Mouse (Mus musculus): ENCODE results near the gene Sox4. TPM values are rescaled to one million over a fixed set of nuclear protein-coding genes. Genes with fewer than 3 reads are reported as not detected.

The Sox4 gene
- polyA plus RNA-seq, 1 experiment from 2014 or later: 182 TPM

DNA sequence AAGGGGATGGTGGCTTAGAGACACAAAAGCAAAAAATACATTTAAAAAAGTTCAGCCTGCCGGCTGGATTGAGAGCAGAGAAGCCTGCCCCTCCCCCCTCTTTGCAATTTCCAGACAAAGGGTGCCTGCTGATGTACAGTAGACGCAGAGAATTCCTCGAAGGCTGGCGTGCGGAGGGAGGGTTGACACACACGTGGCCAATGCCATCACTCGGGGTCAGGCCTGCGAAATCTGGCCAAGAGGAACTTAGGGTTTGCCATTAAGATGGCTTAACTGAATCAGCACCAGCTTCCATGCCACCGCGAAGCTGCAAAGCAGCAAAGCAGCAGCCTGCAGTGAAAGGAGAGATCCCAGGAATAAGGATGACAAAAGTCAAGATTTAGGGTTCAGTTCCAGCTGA lies 5.0 kb downstream of the Sox4 start:
- peak overlapping the region; percentile 99 for H3K4me3 ChIP-seq (replicated peaks; ENCODE audit: low read length)
- H3K27ac ChIP-seq: peak overlapping the region; percentile 99
- peaks cover 14% of the 10 kb centered on the region for H3K36me3 ChIP-seq (replicated peaks; ENCODE audit: control insufficient read depth, insufficient read depth)
- peaks cover 24% of the 10 kb centered on the region for H3K4me1 ChIP-seq (replicated peaks; ENCODE audit: control insufficient read depth, insufficient read depth, low read length)
- no peaks in the 10 kb centered on the region for H3K9me3 ChIP-seq (ENCODE audit: control insufficient read depth, low read length)
- H3K27me3 ChIP-seq (ENCODE audit: control insufficient read depth, insufficient read depth, low read length): no peaks in the 10 kb centered on the region
- 1% methylated on average over 10 of the region's 10 CpGs for WGBS
- no peak for ATAC-seq (ENCODE audit: low FRiP score)
- peak overlapping the region; percentile 82 for H3K9ac ChIP-seq
- DNase-seq (ENCODE audit: low spot score): peak; percentile 70
- H3K4me2 ChIP-seq (replicated peaks): peak overlapping the region; percentile 90

DNA sequence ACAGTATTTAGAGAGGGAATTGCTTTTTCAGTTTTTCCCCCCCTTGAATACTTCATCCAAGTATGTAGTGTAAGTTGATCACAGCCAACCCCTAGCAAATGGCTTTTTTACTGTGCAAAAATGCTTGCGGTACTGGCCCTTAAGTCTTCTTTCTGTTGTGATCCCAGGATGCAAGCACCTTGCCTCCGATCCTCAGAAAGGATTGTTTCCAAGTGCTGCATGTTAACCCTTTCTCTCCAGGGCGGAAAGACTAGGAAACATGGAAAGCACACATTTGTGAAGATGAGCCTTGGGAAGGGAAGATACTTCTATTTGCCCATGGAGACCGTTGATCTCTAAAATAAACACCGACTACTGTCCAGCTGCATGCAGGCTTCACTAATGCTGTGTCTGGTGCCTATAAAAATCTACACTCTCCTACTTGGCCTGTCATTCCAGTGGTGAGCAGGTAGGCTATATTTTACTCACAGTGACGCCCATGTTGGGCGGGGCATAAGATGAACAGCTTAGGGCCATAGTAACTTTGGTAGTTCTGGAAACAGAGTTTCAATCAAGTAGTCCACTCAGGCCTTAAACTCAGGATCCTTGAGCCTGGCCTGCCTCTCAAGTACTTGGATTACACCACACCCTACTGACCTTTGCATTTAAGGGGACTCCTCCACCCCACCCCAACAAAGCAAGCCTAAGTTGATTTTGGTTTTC lies 5.6 kb downstream of the Sox4 start:
- peaks cover 14% of the 10 kb centered on the region for H3K36me3 ChIP-seq (replicated peaks; ENCODE audit: control insufficient read depth, insufficient read depth)
- H3K27ac ChIP-seq: peak overlapping the region; percentile 99
- no peaks in the 10 kb centered on the region for H3K27me3 ChIP-seq (ENCODE audit: control insufficient read depth, insufficient read depth, low read length)
- WGBS: 25% methylated on average over 7 of the region's 7 CpGs
- peak overlapping the region; percentile 90 for H3K4me2 ChIP-seq (replicated peaks)
- H3K4me3 ChIP-seq (replicated peaks; ENCODE audit: low read length): peak overlapping the region; percentile 99
- peak overlapping the region; percentile 82 for H3K9ac ChIP-seq
- ATAC-seq (ENCODE audit: low FRiP score) (peak; percentile 17; the same call in 1 of the 2 replicates), DNase-seq (ENCODE audit: low spot score) (peak; percentile 50)
- no peaks in the 10 kb centered on the region for H3K9me3 ChIP-seq (ENCODE audit: control insufficient read depth, low read length)
- H3K4me1 ChIP-seq (replicated peaks; ENCODE audit: control insufficient read depth, insufficient read depth, low read length): peaks cover 25% of the 10 kb centered on the region

DNA sequence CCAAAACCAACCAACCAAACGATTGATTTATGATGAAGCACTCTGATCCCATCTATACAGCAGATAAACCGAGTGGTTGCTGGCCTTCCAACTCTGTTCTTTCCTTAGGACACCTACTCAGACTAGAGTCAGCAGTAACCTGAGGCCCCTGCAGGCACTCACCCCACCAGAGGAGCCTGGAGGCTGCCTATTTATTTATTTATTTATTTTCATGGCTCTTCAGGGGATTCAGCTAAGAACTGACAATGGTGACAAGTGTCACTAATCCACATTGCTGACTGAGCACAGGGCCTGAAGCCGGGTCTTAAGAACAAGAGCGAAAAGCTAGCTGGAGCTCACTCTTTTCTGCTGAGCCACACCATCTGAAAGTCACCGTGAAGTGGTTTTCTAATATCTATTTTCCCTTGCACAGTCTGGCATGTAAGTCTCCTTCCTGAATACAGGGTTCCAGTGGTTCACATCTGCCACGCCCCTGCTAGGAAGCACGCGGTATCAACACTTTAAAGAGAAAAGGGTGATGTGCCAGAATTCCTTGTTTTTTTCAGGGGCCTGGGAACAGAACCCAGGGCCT lies 6.9 kb downstream of the Sox4 start:
- peak overlapping the region; percentile 90 for H3K4me2 ChIP-seq (replicated peaks)
- H3K9me3 ChIP-seq (ENCODE audit: control insufficient read depth, low read length): no peaks in the 10 kb centered on the region
- no peak for DNase-seq (ENCODE audit: low spot score)
- H3K27ac ChIP-seq: peak overlapping the region; percentile 99
- WGBS: 53% methylated on average over 8 of the region's 8 CpGs
- ATAC-seq (ENCODE audit: low FRiP score): no peak; the same call in 1 of the 2 replicates
- H3K4me3 ChIP-seq (replicated peaks; ENCODE audit: low read length): no peak overlapping the region
- peaks cover 28% of the 10 kb centered on the region for H3K4me1 ChIP-seq (replicated peaks; ENCODE audit: control insufficient read depth, insufficient read depth, low read length)
- peaks cover 12% of the 10 kb centered on the region for H3K36me3 ChIP-seq (replicated peaks; ENCODE audit: control insufficient read depth, insufficient read depth)
- no peaks in the 10 kb centered on the region for H3K27me3 ChIP-seq (ENCODE audit: control insufficient read depth, insufficient read depth, low read length)
- H3K9ac ChIP-seq: peak overlapping the region; percentile 82; the same call in 1 of the 2 replicates

DNA sequence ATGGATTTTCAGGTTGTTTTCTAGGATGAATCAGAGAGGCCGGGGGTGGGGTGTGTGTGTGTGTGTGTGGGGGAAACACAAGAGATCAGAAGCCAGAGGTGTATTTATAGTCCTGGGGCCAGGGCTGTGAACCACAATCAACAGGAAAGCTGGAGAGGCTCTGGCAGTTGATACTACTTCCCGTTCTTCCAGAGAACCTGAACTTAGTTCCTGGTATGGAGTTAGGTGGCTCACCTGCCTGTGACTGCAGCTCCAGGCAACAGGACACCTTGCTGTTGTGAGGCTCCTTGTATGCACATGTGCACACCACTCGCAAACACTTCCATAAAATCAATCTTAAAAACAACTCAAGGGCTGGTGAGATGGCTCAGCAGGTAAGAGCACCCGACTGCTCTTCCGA lies 7.8 kb downstream of the Sox4 start:
- Histone ChIP-seq H3K9me3 (ENCODE audit: control insufficient read depth, low read length) (no peaks in the 10 kb centered on the region), H3K27ac (no peak overlapping the region), H3K27me3 (ENCODE audit: control insufficient read depth, insufficient read depth, low read length) (no peaks in the 10 kb centered on the region), H3K9ac (no peak overlapping the region), H3K4me1 (replicated peaks; ENCODE audit: control insufficient read depth, insufficient read depth, low read length) (peaks cover 28% of the 10 kb centered on the region), H3K4me2 (replicated peaks) (no peak overlapping the region), H3K4me3 (replicated peaks; ENCODE audit: low read length) (no peak overlapping the region), H3K36me3 (replicated peaks; ENCODE audit: control insufficient read depth, insufficient read depth) (peaks cover 11% of the 10 kb centered on the region)
- DNase-seq (ENCODE audit: low spot score) (no peak), ATAC-seq (ENCODE audit: low FRiP score) (no peak)
- WGBS: 91% methylated on average over 5 of the region's 5 CpGs

DNA sequence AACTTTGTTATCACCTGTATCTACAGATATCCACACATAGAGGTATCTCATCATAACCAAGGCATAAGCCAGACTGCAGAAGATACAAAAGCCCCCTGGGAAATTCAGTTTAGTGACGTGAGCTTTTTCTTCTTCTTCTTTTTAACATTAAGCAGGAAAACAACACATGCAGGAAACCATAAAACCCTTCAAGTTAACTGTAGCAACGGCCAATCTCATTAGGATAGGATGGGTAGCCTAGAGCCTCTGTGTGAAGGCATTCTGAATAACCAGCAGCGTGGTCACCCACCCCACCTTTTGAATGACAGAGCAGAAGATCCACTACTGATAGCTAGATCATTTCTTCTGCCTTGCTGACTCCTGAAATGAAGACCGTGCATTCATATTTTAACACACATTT lies 10.6 kb downstream of the Sox4 start:
- no peak overlapping the region for H3K27ac ChIP-seq
- H3K4me1 ChIP-seq (replicated peaks; ENCODE audit: control insufficient read depth, insufficient read depth, low read length): peaks cover 20% of the 10 kb centered on the region; the same call in 1 of the 2 replicates
- no peak overlapping the region for H3K4me3 ChIP-seq (replicated peaks; ENCODE audit: low read length)
- H3K4me2 ChIP-seq (replicated peaks): no peak overlapping the region
- no peaks in the 10 kb centered on the region for H3K27me3 ChIP-seq (ENCODE audit: control insufficient read depth, insufficient read depth, low read length)
- H3K9me3 ChIP-seq (ENCODE audit: control insufficient read depth, low read length): no peaks in the 10 kb centered on the region
- 79% methylated on average over 4 of the region's 4 CpGs for WGBS
- DNase-seq (ENCODE audit: low spot score) (no peak), ATAC-seq (ENCODE audit: low FRiP score) (no peak)
- H3K36me3 ChIP-seq (replicated peaks; ENCODE audit: control insufficient read depth, insufficient read depth): 0 out of 2 replicates have a peak, but pooled peaks cover under 1% of the 10 kb centered on the region
- H3K9ac ChIP-seq: no peak overlapping the region

DNA sequence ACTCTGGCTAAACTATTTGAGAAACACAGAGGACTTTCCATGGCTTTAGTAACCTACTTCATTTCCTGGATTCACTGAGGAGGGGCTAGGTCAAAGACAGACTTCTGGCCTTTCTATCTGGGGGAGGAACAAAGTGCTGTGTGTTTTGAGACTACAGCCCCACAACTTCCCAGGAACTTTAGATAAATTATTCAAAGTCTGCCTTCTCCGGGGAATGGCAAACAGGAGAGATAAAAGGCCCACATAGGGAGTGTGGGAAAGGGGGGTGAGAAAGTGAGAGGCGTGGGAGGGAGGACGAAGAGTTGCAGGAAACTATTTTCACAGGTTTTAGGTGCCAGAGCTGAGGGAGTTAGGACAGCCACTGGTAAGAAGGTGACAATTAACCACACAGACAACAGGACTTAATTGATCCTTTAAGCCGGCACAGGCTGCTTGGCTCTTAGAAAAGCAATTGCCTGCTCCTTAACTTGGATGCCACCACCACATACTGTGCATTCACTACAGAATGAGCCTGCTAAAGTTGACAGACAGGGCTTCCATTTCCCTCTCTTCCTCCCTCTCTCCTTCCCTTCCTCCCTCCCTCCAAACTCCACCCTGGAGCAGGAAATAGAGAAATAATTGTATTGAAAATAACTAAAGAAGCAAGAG lies 11.4 kb downstream of the Sox4 start:
- H3K27ac ChIP-seq: no peak overlapping the region
- H3K9ac ChIP-seq: no peak overlapping the region
- no peaks in the 10 kb centered on the region for H3K36me3 ChIP-seq (replicated peaks; ENCODE audit: control insufficient read depth, insufficient read depth)
- DNase-seq (ENCODE audit: low spot score) (no peak), ATAC-seq (ENCODE audit: low FRiP score) (peak; percentile 34; the same call in 1 of the 2 replicates)
- peaks cover 12% of the 10 kb centered on the region; the same call in 1 of the 2 replicates for H3K4me1 ChIP-seq (replicated peaks; ENCODE audit: control insufficient read depth, insufficient read depth, low read length)
- H3K4me3 ChIP-seq (replicated peaks; ENCODE audit: low read length): no peak overlapping the region
- H3K4me2 ChIP-seq (replicated peaks): no peak overlapping the region
- H3K9me3 ChIP-seq (ENCODE audit: control insufficient read depth, low read length): no peaks in the 10 kb centered on the region
- no peaks in the 10 kb centered on the region for H3K27me3 ChIP-seq (ENCODE audit: control insufficient read depth, insufficient read depth, low read length)
- WGBS: 7% methylated on average over 4 of the region's 4 CpGs

DNA sequence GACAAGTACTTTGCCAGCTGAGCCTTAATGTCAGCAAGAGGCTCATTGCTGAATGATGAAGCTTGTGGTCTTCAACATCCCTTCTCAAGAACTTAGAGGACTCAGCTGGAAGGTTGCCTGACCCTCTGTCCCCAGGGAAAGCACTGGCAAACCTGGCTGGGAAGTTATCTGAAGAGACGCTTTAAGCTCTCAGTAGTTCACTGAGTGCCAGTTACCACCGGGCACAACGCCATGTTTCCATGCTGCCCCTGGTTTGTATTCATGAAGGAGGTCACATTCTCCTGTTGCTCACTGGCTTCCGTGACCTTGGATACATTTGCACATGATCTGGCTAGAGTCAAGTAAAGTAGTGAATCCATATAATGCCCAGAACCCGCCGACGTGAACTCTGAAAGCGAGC lies 20.1 kb downstream of the Sox4 start:
- no peaks in the 10 kb centered on the region for H3K36me3 ChIP-seq (replicated peaks; ENCODE audit: control insufficient read depth, insufficient read depth)
- H3K27me3 ChIP-seq (ENCODE audit: control insufficient read depth, insufficient read depth, low read length): no peaks in the 10 kb centered on the region
- no peak overlapping the region for H3K4me3 ChIP-seq (replicated peaks; ENCODE audit: low read length)
- H3K4me2 ChIP-seq (replicated peaks): no peak overlapping the region
- no peaks in the 10 kb centered on the region for H3K4me1 ChIP-seq (replicated peaks; ENCODE audit: control insufficient read depth, insufficient read depth, low read length)
- WGBS: 84% methylated on average over 8 of the region's 8 CpGs
- DNase-seq (ENCODE audit: low spot score): no peak
- no peaks in the 10 kb centered on the region for H3K9me3 ChIP-seq (ENCODE audit: control insufficient read depth, low read length)
- H3K27ac ChIP-seq: no peak overlapping the region
- H3K9ac ChIP-seq: no peak overlapping the region
- ATAC-seq (ENCODE audit: low FRiP score): no peak

DNA sequence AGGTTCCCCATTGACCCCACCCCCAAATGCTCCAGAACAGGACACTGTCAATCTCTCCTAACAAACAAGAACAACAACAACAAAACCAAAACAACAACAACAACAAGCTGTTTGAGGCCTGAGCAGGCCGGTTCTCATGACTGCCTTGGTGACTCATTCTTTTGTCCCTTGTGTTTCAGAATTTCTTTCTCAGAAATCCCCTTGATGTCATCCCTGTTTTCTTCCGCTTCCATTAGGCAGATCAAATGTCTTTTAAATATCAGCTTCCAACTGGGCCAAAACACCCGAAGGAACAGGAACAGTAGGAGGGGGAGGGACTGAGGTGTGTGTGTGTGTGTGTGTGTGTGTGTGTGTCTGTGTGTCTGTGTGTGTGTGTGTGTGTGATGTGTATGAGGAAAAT lies 21.7 kb downstream of the Sox4 start:
- Histone ChIP-seq H3K27me3 (ENCODE audit: control insufficient read depth, insufficient read depth, low read length) (no peaks in the 10 kb centered on the region), H3K27ac (no peak overlapping the region), H3K9me3 (ENCODE audit: control insufficient read depth, low read length) (no peaks in the 10 kb centered on the region), H3K4me1 (replicated peaks; ENCODE audit: control insufficient read depth, insufficient read depth, low read length) (no peaks in the 10 kb centered on the region), H3K36me3 (replicated peaks; ENCODE audit: control insufficient read depth, insufficient read depth) (no peaks in the 10 kb centered on the region), H3K9ac (no peak overlapping the region), H3K4me3 (replicated peaks; ENCODE audit: low read length) (no peak overlapping the region), H3K4me2 (replicated peaks) (no peak overlapping the region)
- WGBS: 37% methylated on average over 3 of the region's 3 CpGs
- ATAC-seq (ENCODE audit: low FRiP score) (no peak), DNase-seq (ENCODE audit: low spot score) (no peak)

DNA sequence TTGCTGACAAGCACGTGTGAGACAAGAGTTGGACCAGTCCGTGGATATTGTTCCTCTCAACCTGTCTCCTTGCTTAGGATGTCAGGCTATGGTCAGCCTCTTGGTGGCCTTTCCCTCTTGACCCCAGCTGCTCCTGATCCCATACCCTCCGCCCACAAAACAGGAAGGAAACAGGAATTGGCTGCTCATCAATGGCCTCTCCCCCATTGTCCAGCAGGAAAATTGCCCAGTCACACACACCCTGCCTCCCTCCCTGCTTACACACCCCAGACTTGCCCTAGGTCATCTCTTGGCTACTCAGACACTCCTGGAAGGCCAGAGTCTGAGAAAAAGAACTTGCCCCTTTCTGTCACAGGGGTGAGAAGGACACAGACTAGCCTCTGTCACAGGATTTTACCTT lies 22.2 kb downstream of the Sox4 start:
- Histone ChIP-seq H3K4me3 (replicated peaks; ENCODE audit: low read length) (no peak overlapping the region), H3K27ac (no peak overlapping the region), H3K36me3 (replicated peaks; ENCODE audit: control insufficient read depth, insufficient read depth) (no peaks in the 10 kb centered on the region), H3K9ac (no peak overlapping the region), H3K9me3 (ENCODE audit: control insufficient read depth, low read length) (no peaks in the 10 kb centered on the region), H3K4me1 (replicated peaks; ENCODE audit: control insufficient read depth, insufficient read depth, low read length) (no peaks in the 10 kb centered on the region), H3K27me3 (ENCODE audit: control insufficient read depth, insufficient read depth, low read length) (no peaks in the 10 kb centered on the region), H3K4me2 (replicated peaks) (no peak overlapping the region)
- DNase-seq (ENCODE audit: low spot score): no peak
- WGBS: 85% methylated on average over 3 of the region's 3 CpGs
- no peak for ATAC-seq (ENCODE audit: low FRiP score)

All from hindbrain, embryonic 14.5 days (tissue).